Mouse (Mus musculus) heart, embryonic 13.5 days (tissue): ENCODE measurements around the gene Dcst2. TPM values are rescaled to one million over a fixed set of nuclear protein-coding genes. Genes with fewer than 3 reads are reported as not detected.
A peak's percentile ranks its signal among the peaks of the same experiment; 100 is the strongest.

ENCODE experiments used
- ATAC-seq: fragments of 200-750 bp; cut with Nextera tagmentation; 2 replicates; pipeline ENCODE4 v1.8.0; 2017; ENCODE audit warnings: moderate TSS enrichment; ENCODE audit not compliant: insufficient number of reproducible peaks, low FRiP score, low TSS enrichment; ENCODE audit errors: extremely low read depth
- H3K27ac ChIP-seq: fragments of 300-500 bp; sonication (generic); replicated peaks from 2 replicates; pipeline ENCODE4 v1.5.1; 2015; ENCODE audit warnings: moderate library complexity, mild to moderate bottlenecking, inconsistent platforms
- H3K27me3 ChIP-seq: fragments of 300-500 bp; sonication (generic); replicated peaks from 2 replicates; pipeline ENCODE4 v1.6.1; 2015; ENCODE audit warnings: mild to moderate bottlenecking, inconsistent platforms
- H3K36me3 ChIP-seq: fragments of 300-500 bp; sonication (generic); 2 replicates; pipeline ENCODE4 v1.6.1; 2015; ENCODE audit warnings: mild to moderate bottlenecking, inconsistent platforms
- H3K4me1 ChIP-seq: fragments of 300-500 bp; sonication (generic); 2 replicates; pipeline ENCODE4 v1.6.1; 2015; ENCODE audit warnings: inconsistent platforms
- H3K4me2 ChIP-seq: fragments of 300-500 bp; sonication (generic); 2 replicates; pipeline ENCODE4 v1.6.1; 2015; ENCODE audit warnings: inconsistent platforms, mild to moderate bottlenecking, moderate library complexity
- H3K4me3 ChIP-seq: fragments of 300-500 bp; sonication (generic); 2 replicates; pipeline ENCODE4 v1.5.1; 2015; ENCODE audit warnings: moderate library complexity, mild to moderate bottlenecking, inconsistent platforms
- H3K9ac ChIP-seq: fragments of 300-500 bp; sonication (generic); 2 replicates; pipeline ENCODE4 v1.6.1; 2015; ENCODE audit warnings: inconsistent platforms, mild to moderate bottlenecking, moderate library complexity
- H3K9me3 ChIP-seq: fragments of 300-500 bp; sonication (generic); 2 replicates; pipeline ENCODE4 v1.6.1; 2016; ENCODE audit warnings: inconsistent platforms
- WGBS: fragments of 180-500 bp; shearing (Covaris S2); methylation state at CpG from one replicate; pipeline ENCODE4 v1.1.7; 2015; ENCODE audit warnings: mixed read lengths; 5-methylcytosine and 5-hydroxymethylcytosine counted together
- polyA plus RNA-seq: library from polyadenylated mRNA; unstranded; fragments of >200 nt; fragmentation: Nextera tagmentation; extraction: Ambion mirVana; gene quantifications from 2 replicates; pipeline ENCODE4 v1.2.1, GENCODE M21; 2015

The Dcst2 gene
- polyA plus RNA-seq, 1 experiment from 2014 or later = not detected

DNA sequence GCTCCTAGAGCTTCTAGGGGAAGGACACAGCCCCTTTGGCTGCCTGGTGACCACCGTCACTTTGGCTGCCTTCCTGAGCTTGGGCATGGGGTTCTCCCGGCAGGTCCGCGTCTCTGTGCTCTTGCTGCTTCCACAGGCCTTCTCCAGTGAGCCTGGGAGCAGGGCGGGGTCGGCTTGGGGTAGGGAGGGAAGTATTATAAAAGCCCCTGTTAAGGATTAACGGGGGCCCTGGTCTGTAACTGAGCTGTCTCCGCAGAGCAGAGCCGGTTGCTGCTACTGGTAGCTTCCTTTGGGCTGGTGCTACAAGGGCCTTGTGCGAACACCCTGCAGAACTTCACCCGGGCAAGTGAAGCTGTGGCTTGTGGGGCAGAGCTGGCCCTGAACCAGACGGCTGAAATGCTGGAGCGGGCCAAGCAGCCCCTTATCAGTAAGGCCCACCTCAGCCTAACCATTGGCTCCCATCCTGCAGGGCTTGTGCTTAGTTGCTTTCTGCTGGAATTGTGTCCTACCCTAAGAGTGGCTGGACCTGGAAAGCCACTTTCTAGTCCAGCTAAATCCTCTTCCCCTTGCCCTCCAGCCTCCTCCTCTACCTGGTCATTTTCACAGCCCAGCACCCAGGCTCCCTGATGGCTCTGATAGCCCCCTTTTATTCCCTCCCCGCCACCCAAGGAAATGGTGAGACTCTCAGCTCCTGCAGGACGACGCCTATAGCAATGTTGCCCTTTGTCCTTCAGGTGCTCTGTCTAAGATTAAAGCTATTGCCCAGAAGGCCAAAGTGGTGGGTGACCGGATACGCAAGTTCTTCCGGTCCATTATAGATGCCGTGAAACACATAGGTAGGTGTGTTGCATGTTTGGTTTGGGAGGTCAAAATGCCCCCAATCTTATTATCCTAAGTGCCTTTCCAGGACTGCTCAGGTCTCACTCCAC lies 4.0 kb downstream of the Dcst2 start:
- H3K27ac ChIP-seq = no peak overlapping the region
- ATAC-seq = no peak
- no peaks in the 10 kb centered on the region for H3K9me3 ChIP-seq
- peaks cover 15% of the 10 kb centered on the region for H3K27me3 ChIP-seq
- no peaks in the 10 kb centered on the region for H3K36me3 ChIP-seq
- no peak overlapping the region for H3K4me3 ChIP-seq
- peaks cover 6% of the 10 kb centered on the region; the same call in 1 of the 2 replicates for H3K4me1 ChIP-seq
- H3K9ac ChIP-seq = no peak overlapping the region
- WGBS = 69% methylated on average over 20 of the region's 20 CpGs
- H3K4me2 ChIP-seq = no peak overlapping the region

DNA sequence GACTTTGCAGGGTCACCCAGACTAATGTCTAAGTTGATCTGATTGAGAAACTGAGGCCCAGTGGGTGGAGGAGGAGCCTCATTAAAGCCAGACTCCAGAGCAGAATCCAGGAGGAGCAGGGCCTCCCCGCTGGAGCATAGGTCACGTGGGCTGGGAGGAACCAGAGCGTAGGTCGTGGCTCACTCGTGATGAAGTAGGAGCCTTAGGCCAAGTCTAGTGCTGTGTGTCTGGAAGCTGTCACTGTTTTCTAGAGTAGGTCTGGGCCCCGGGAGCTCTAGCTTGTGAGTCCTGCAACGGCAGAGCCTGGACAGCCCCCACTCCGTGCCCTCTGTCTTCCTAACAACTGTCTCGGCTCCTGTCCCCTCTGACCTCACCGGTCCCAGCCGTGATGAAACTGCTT lies 5.6 kb downstream of the Dcst2 start:
- ATAC-seq = no peak
- peaks cover 6% of the 10 kb centered on the region; the same call in 1 of the 2 replicates for H3K4me1 ChIP-seq
- 43% methylated on average over 11 of the region's 11 CpGs for WGBS

DNA sequence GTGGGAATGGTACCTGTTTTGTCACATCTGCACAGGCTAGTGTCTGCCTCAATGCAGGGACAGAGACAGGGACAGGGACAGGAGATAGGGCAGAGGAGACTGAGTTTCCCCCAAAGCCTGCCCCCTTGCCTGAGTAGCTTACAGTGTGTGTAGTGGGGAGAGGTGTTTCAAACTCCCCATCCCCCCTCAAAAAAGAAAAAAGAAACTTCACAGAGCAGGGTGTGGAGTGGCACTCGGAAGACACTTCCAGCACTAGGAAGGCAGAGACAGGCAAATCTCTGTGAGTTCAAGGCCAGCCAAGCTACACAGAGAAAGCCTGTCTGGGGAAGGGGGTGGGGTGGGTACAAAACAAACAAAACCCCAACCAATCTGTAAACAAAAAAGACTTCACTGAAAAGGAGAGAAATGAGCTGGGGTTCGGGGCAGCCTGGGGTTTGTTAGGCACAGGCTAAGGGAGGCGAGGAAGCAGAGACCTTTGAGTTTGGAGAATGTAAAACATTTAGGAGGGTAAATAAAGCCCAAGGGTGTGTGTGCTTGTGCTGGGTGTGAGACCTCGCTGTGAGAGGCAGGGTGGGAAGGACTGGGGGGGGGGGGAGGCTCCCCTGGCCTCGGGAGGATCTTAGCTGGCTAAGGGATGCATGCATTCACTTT lies 11.9 kb downstream of the Dcst2 start:
- H3K4me2 ChIP-seq = no peak overlapping the region
- H3K9me3 ChIP-seq = no peaks in the 10 kb centered on the region
- ATAC-seq = no peak
- H3K27ac ChIP-seq = no peak overlapping the region
- WGBS = 39% methylated on average over 5 of the region's 5 CpGs
- H3K4me3 ChIP-seq = no peak overlapping the region
- H3K4me1 ChIP-seq = peaks cover 16% of the 10 kb centered on the region
- H3K36me3 ChIP-seq = no peaks in the 10 kb centered on the region
- no peak overlapping the region for H3K9ac ChIP-seq
- no peaks in the 10 kb centered on the region for H3K27me3 ChIP-seq

More for the DNA sequence above, 5.6 kb downstream of the Dcst2 start:
- Histone ChIP-seq H3K27me3 (peaks cover 15% of the 10 kb centered on the region), H3K9me3 (no peaks in the 10 kb centered on the region), H3K36me3 (no peaks in the 10 kb centered on the region), H3K9ac (no peak overlapping the region), H3K4me3 (no peak overlapping the region), H3K4me2 (no peak overlapping the region), H3K27ac (no peak overlapping the region)

DNA sequence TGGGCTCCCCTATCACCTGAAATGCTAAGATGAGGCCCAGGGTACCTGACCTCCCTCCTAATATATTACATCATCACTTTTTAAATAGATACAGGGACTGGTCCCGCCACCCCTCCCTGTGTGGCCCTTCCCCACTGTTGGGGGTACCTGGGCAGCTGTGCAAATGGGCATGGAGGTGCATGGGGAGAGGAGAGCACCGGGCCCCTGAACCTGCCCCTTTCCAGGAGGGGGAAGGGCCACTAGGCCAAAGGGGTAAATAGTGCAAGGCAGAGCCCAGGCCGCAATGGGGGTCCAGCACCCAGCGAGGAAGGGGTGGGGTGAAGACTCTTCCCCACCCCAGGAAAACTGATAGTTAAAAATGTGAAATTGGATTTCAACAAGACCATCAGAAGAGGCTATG lies 16.1 kb downstream of the Dcst2 start:
- H3K9me3 ChIP-seq = no peaks in the 10 kb centered on the region
- peak overlapping the region; percentile 87 for H3K4me2 ChIP-seq
- peaks cover 20% of the 10 kb centered on the region for H3K4me1 ChIP-seq
- peak overlapping the region; percentile 66; the same call in 1 of the 2 replicates for H3K4me3 ChIP-seq
- ATAC-seq = no peak
- H3K9ac ChIP-seq = peak overlapping the region; percentile 86
- 68% methylated on average over 4 of the region's 4 CpGs for whole genome bisulfite sequencing
- H3K27ac ChIP-seq = no peak overlapping the region
- peaks cover 26% of the 10 kb centered on the region for H3K36me3 ChIP-seq
- H3K27me3 ChIP-seq = no peaks in the 10 kb centered on the region

DNA sequence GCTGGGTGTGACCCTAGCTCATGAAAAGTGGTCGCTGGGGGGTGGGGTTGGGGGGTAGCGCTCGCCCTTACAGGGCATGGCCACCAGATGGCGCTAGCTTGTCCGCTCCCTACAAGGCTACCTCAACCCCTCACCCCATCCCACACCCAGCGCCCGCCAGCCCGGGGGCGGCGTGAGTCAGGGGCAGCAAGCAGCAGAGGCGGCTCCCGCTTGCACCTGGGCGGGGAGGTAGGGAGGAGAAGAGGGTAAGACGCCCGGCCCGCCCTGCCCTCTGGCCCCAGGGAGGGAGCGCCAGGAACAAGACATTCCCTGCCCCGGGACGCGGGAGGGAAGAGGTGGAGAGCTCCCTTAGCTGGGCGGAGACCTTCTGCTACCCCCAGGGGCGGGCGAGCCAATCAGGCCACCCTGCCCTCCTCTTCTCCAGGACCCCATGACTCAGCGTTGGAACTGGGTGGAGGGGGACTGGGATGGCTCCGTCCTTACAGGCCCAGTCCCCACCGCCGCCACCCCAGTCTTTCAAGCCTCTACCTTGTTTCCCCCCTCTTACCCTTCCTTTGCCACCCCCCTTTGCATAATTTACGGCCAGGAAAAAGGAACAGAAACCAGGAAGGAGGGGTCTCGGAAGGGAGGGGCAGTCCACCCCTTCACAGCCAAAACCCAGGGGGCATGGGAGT lies 16.8 kb downstream of the Dcst2 start:
- Histone ChIP-seq H3K4me2 (peak overlapping the region; percentile 87), H3K4me3 (peak overlapping the region; percentile 66), H3K9ac (peak overlapping the region; percentile 86), H3K4me1 (peaks cover 20% of the 10 kb centered on the region), H3K36me3 (peaks cover 26% of the 10 kb centered on the region), H3K27me3 (no peaks in the 10 kb centered on the region), H3K9me3 (no peaks in the 10 kb centered on the region), H3K27ac (peak overlapping the region; percentile 54)
- 2% methylated on average over 29 of the region's 29 CpGs for WGBS
- ATAC-seq = peak; percentile 76

DNA sequence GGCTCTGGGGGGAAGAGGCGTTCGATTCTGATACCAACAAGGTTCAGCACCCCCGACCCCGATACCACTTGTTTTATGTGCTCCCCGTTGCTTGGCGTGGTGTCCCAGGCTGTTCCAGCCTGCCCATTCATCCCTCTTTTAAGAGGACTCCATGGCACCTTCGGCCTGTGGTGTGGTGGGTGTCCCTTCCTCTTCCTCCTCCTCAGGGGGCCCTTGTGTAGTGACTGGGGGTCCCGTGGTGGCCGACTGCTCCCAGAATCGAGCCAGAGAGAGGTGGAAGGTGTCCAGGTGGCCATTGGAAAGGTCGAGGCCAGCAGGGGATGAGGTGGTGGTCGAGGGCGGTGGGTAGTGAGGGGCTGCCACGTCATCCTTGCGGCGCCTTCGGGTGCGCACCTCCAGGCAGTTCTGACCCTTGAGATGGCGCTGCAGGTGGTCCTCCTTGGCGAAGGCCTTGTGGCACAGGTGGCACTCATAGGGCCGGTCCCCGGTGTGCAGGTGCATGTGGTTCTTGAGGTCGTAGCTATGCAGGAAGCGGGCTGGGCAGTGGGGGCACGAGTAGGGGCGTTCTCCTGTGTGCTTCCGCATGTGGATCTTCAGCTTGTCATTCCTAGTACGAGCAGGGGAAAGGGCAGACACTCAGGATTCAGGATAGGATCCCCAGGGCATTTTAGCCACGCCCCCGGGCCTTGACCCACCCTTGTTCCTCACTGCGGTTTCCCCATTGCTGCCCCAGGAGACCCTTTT lies 17.8 kb downstream of the Dcst2 start:
- Histone ChIP-seq H3K4me3 (no peak overlapping the region), H3K9ac (peak overlapping the region; percentile 86; the same call in 1 of the 2 replicates), H3K36me3 (peaks cover 26% of the 10 kb centered on the region), H3K9me3 (no peaks in the 10 kb centered on the region), H3K4me2 (peak overlapping the region; percentile 87; the same call in 1 of the 2 replicates), H3K27me3 (no peaks in the 10 kb centered on the region), H3K27ac (no peak overlapping the region), H3K4me1 (peaks cover 21% of the 10 kb centered on the region)
- 87% methylated on average over 31 of the region's 31 CpGs for WGBS
- ATAC-seq = no peak

DNA sequence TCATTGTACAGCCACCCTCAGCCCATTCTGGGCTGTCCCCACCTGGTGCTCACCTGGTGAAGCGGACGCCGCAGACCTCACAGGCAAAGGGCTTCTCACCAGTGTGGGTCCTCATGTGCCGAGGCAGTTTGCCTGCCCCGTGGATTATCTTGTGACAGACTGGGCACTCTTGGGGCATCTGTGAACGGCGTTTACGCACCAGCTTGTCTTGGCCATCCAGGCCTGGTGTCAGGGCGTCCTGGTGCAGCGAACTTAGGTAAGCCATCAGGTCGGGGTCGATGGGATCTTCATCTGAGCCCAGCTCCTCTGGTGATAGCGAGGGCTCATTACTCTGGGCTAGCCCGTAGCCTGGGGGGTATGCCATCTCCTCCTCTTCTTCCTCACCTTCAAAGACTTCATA lies 18.5 kb downstream of the Dcst2 start:
- H3K36me3 ChIP-seq = peaks cover 26% of the 10 kb centered on the region
- H3K4me3 ChIP-seq = no peak overlapping the region
- no peak for ATAC-seq
- no peaks in the 10 kb centered on the region for H3K9me3 ChIP-seq
- H3K27me3 ChIP-seq = no peaks in the 10 kb centered on the region
- H3K4me2 ChIP-seq = no peak overlapping the region
- H3K27ac ChIP-seq = no peak overlapping the region
- H3K4me1 ChIP-seq = peaks cover 28% of the 10 kb centered on the region
- WGBS = 94% methylated on average over 14 of the region's 14 CpGs
- H3K9ac ChIP-seq = no peak overlapping the region

DNA sequence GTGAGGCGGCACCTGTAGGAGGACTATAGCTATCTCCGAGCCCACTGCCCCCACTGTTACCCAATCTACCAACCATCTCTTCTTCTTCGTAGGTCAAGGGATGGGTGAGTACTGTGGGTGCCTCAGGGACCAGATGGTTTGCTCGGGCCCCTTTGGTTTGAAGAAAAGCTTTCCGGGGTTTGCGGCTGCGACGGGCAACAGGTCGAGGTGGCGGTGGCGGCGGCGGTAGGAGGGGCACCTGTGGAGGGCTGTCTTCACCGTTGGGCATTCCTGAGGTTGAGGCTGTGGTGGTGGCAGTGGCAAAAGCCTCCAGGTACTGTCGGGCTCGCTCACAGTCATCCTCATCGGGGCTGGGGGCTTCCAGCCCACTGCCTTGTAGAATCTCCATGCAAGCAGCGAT lies 18.9 kb downstream of the Dcst2 start:
- no peak overlapping the region for H3K9ac ChIP-seq
- peaks cover 26% of the 10 kb centered on the region for H3K36me3 ChIP-seq
- no peak overlapping the region for H3K27ac ChIP-seq
- H3K27me3 ChIP-seq = no peaks in the 10 kb centered on the region
- WGBS = 89% methylated on average over 18 of the region's 18 CpGs
- peaks cover 31% of the 10 kb centered on the region for H3K4me1 ChIP-seq
- no peak for ATAC-seq
- H3K4me3 ChIP-seq = no peak overlapping the region
- no peak overlapping the region for H3K4me2 ChIP-seq
- no peaks in the 10 kb centered on the region for H3K9me3 ChIP-seq

DNA sequence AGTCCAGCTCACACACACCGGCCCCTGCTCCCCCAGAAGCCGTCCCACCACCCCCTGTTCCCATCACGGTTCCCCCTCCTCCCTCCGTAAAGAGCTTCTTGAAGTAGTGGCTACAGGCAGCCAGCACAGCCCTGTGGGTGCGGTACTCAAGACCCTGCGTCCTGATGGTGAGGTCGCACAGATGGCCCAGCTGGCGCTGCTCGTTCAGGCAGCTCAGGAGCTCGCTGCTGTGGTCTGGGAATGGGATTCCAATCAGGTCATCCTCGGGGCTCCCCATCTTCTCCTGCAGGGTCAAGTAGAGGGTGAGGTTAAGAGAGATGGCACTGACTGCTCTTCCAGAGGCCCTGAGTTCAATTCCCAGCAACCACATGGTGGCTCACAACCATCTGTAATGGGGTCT lies 19.5 kb downstream of the Dcst2 start:
- Histone ChIP-seq H3K27me3 (no peaks in the 10 kb centered on the region), H3K9ac (no peak overlapping the region), H3K4me3 (no peak overlapping the region), H3K9me3 (no peaks in the 10 kb centered on the region), H3K27ac (no peak overlapping the region), H3K4me2 (no peak overlapping the region), H3K4me1 (peaks cover 31% of the 10 kb centered on the region), H3K36me3 (peaks cover 26% of the 10 kb centered on the region)
- WGBS = 83% methylated on average over 11 of the region's 11 CpGs
- ATAC-seq = no peak

DNA sequence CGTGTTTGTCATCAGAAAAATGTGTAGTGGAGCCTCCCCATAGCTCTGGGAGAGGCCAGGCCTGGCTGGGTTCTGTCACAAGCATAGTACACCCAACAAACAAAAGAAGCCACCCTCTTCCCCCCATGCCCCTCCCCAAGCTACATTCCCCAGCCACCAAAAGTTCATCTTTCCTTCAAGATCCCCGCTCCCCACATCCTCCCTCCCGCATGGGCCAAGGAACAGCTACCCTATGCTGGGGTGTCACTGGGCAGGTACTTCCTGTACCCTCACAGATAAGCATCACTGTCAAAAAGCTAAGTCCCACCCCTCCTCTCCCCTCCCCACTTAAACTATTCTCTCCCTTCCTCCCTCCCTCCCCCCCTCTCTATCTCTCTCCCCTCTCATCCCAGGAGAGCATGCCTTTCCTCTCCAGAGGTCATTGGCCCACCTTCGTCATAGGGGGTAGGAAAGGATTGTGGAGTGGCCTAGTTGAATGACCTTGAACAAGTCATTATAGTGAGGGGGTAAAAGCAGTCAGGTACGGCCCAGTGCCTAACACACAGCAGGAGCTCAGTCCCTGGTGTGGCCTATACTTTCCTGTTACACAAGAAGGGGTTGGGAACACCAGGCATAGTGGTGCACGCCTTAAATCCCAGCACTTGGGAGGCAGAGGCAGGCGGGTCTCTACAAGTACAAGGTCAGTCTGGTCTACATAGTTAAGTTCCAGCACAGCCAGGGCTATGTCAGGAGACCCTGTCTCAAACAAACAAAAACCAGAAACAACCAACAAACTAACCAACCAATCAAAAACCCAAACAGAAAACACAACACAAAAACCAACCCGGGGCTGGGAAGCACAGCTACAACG lies 20.5 kb downstream of the Dcst2 start:
- Histone ChIP-seq H3K27ac (no peak overlapping the region), H3K36me3 (peaks cover 26% of the 10 kb centered on the region), H3K4me2 (no peak overlapping the region), H3K4me1 (peaks cover 36% of the 10 kb centered on the region), H3K4me3 (no peak overlapping the region), H3K9me3 (no peaks in the 10 kb centered on the region), H3K27me3 (no peaks in the 10 kb centered on the region), H3K9ac (no peak overlapping the region)
- ATAC-seq = no peak
- WGBS = 79% methylated on average over 9 of the region's 9 CpGs
